27 mouse cellular contexts compared by ENCODE assay signal in the genomic region with DNA sequence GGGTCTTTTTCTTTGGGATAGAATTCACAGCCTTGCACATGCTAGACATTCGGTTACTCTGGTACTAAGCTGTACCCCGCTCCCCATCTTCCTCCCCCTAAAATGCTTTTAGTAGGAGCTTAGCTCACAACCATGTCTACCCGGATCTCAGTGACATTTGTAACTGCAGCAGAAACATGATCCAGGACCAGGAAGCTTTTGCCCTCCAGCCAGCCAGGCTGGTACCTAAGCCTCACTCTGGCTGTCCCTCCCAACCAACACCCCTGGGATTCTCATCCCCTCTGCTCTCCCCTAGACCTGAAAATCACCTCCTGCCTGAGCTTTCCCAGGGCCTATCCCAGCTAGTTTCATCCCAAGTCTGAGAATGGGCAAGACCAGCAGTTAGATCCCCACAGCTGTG. TPM values are rescaled to one million over a fixed set of nuclear protein-coding genes. Genes with fewer than 3 reads are reported as not detected.
DNase-seq lines count a peak whose midpoint lies in the region; ATAC-seq and TF ChIP-seq lines count a peak whose summit lies in the region.
"Had no signal": no experiment of that assay in that cellular context is flagged by ENCODE, and none has a peak within 500 bp of the region (broad histone marks: within the 10 kb centered on the region; RNA-seq: fewer than 3 reads in every experiment).

No protein-coding gene starts in this region.

- no peak for TF ChIP-seq EP300 in stomach, postnatal 0 days (optimal IDR thresholded peaks at IDR 0.05)

- H3K4me3 ChIP-seq in gastrocnemius, adult 2 months = no peak overlapping the region
- H3K4me3 ChIP-seq in intestine, embryonic 15.5 days (replicated peaks) = no peak overlapping the region
- H3K4me3 ChIP-seq in intestine, postnatal 0 days (ENCODE audit: low read depth, low read length) = no peak overlapping the region
- no peak overlapping the region for H3K4me3 ChIP-seq in stomach, embryonic 16.5 days (replicated peaks; ENCODE audit: low read length)
- H3K4me3 ChIP-seq in stomach, postnatal 0 days (ENCODE audit: low read depth, low read length) = no peak overlapping the region
- H3K4me3 ChIP-seq: forebrain, embryonic 10.5 days; forebrain, embryonic 13.5 days; heart, embryonic 13.5 days; hindbrain, embryonic 13.5 days had no signal

- intact Hi-C loops in gastrocnemius, adult 2 months (cut with DNase I) = no loop called here

- no peaks in the 10 kb centered on the region for H3K9me3 ChIP-seq in intestine, embryonic 15.5 days
- no peaks in the 10 kb centered on the region for H3K9me3 ChIP-seq in intestine, postnatal 0 days (ENCODE audit: control insufficient read depth)
- no peaks in the 10 kb centered on the region for H3K9me3 ChIP-seq in stomach, embryonic 16.5 days (replicated peaks; ENCODE audit: control insufficient read depth, low read length)
- no peaks in the 10 kb centered on the region for H3K9me3 ChIP-seq in stomach, postnatal 0 days (ENCODE audit: control insufficient read depth, low read length)
- H3K9me3 ChIP-seq: forebrain, embryonic 10.5 days; forebrain, embryonic 13.5 days; heart, embryonic 13.5 days; hindbrain, embryonic 13.5 days had no signal

- H3K27ac ChIP-seq in gastrocnemius, adult 2 months = peak overlapping the region; percentile 82
- H3K27ac ChIP-seq in intestine, embryonic 15.5 days = 0 out of 2 replicates have a peak overlapping the region, but pooled peaks have one; percentile 13
- H3K27ac ChIP-seq in intestine, postnatal 0 days (ENCODE audit: low read depth, low read length) = no peak overlapping the region
- H3K27ac ChIP-seq in stomach, embryonic 16.5 days (ENCODE audit: low read length) = no peak overlapping the region
- H3K27ac ChIP-seq in stomach, postnatal 0 days (replicated peaks) = no peak overlapping the region
- H3K27ac ChIP-seq: forebrain, embryonic 10.5 days; forebrain, embryonic 13.5 days; heart, embryonic 13.5 days; hindbrain, embryonic 13.5 days had no signal

- peaks cover 39% of the 10 kb centered on the region for H3K4me1 ChIP-seq in intestine, embryonic 15.5 days (replicated peaks)
- peaks cover 20% of the 10 kb centered on the region for H3K4me1 ChIP-seq in intestine, postnatal 0 days (replicated peaks; ENCODE audit: control insufficient read depth, insufficient read depth, low read length)
- H3K4me1 ChIP-seq in stomach, embryonic 16.5 days (ENCODE audit: control insufficient read depth, insufficient read depth, low read length) = peaks cover 41% of the 10 kb centered on the region
- H3K4me1 ChIP-seq in stomach, postnatal 0 days (replicated peaks; ENCODE audit: control insufficient read depth, insufficient read depth) = peaks cover 18% of the 10 kb centered on the region

- TF ChIP-seq CTCF in gastrocnemius, adult 2 months (IDR thresholded peaks at IDR 0.05) = no peak
- no peak for TF ChIP-seq CTCF in intestine, postnatal 0 days (IDR thresholded peaks at IDR 0.05; ENCODE audit: low read depth)
- no peak for TF ChIP-seq CTCF in stomach, postnatal 0 days (IDR thresholded peaks at IDR 0.05; ENCODE audit: low read depth)

- H3K9ac ChIP-seq in intestine, embryonic 15.5 days = no peak overlapping the region
- no peak overlapping the region for H3K9ac ChIP-seq in intestine, postnatal 0 days (ENCODE audit: low read depth, low read length)
- 0 out of 2 replicates have a peak overlapping the region, but pooled peaks have one; percentile 3 for H3K9ac ChIP-seq in stomach, embryonic 16.5 days (ENCODE audit: low read length)
- no peak overlapping the region for H3K9ac ChIP-seq in stomach, postnatal 0 days (ENCODE audit: low read length)
- H3K9ac ChIP-seq: forebrain, embryonic 13.5 days; heart, embryonic 13.5 days; hindbrain, embryonic 13.5 days had no signal

- ATAC-seq in intestine, embryonic 15.5 days = no peak
- no peak for ATAC-seq in intestine, postnatal 0 days
- no peak for ATAC-seq in stomach, embryonic 16.5 days (ENCODE audit: insufficient read depth, low FRiP score)
- no peak for ATAC-seq in stomach, postnatal 0 days (ENCODE audit: low FRiP score, low TSS enrichment)
- ATAC-seq: activated CD4-positive, CD25-positive, alpha-beta regulatory T cell, adult 4 months; forebrain, embryonic 13.5 days; forebrain, embryonic 16.5 days; hindbrain, embryonic 16.5 days had no signal

- H3K4me2 ChIP-seq in intestine, embryonic 15.5 days (replicated peaks) = no peak overlapping the region
- no peak overlapping the region for H3K4me2 ChIP-seq in intestine, postnatal 0 days (replicated peaks; ENCODE audit: low read depth)
- no peak overlapping the region for H3K4me2 ChIP-seq in stomach, embryonic 16.5 days (ENCODE audit: low read depth, low read length)
- H3K4me2 ChIP-seq in stomach, postnatal 0 days (replicated peaks; ENCODE audit: low read depth) = no peak overlapping the region
- H3K4me2 ChIP-seq: forebrain, embryonic 13.5 days; heart, embryonic 13.5 days; hindbrain, embryonic 13.5 days had no signal

- H3K36me3 ChIP-seq in intestine, embryonic 15.5 days = no peaks in the 10 kb centered on the region
- H3K36me3 ChIP-seq in intestine, postnatal 0 days (ENCODE audit: control insufficient read depth, insufficient read depth) = no peaks in the 10 kb centered on the region
- no peaks in the 10 kb centered on the region for H3K36me3 ChIP-seq in stomach, embryonic 16.5 days (ENCODE audit: control insufficient read depth, insufficient read depth, low read length)
- no peaks in the 10 kb centered on the region for H3K36me3 ChIP-seq in stomach, postnatal 0 days (ENCODE audit: control insufficient read depth, insufficient read depth, low read length)
- H3K36me3 ChIP-seq: forebrain, embryonic 10.5 days; heart, embryonic 13.5 days; hindbrain, embryonic 13.5 days had no signal

- H3K27me3 ChIP-seq in intestine, embryonic 15.5 days (replicated peaks) = no peaks in the 10 kb centered on the region
- H3K27me3 ChIP-seq in intestine, postnatal 0 days (replicated peaks; ENCODE audit: control insufficient read depth, insufficient read depth, low read length) = no peaks in the 10 kb centered on the region
- H3K27me3 ChIP-seq in stomach, embryonic 16.5 days (ENCODE audit: control insufficient read depth, insufficient read depth, low read length) = no peaks in the 10 kb centered on the region
- H3K27me3 ChIP-seq in stomach, postnatal 0 days (ENCODE audit: control insufficient read depth, insufficient read depth, low read length) = no peaks in the 10 kb centered on the region
- H3K27me3 ChIP-seq: CH12.LX; forebrain, embryonic 13.5 days; heart, embryonic 13.5 days; hindbrain, embryonic 13.5 days had no signal

- DNase-seq in gastrocnemius, adult 2 months = peak; percentile 66
- no peak for DNase-seq in gastrocnemius, postnatal 4 days (ENCODE audit: low spot score in 2 of 2)
- DNase-seq in stomach, postnatal 0 days (ENCODE audit: low spot score) = no peak
- DNase-seq in skeletal muscle tissue, adult 2 months (ENCODE audit: low read depth, low spot score) = peak; percentile 62
- no peak for DNase-seq in layer of hippocampus, postnatal 25 days (ENCODE audit: extremely low spot score in 1 of 2, low spot score in 1 of 2)
- DNase-seq: adrenal gland, adult 8-10 months; adrenal gland, postnatal 25 days; B cell, adult 2 months; cerebellum, adult 11-12 months; cerebellum, adult 9-10 months; cerebellum, postnatal 14 days; gastrocnemius, postnatal 36 days; heart, adult 18-20 months; heart, postnatal 14 days; heart, postnatal 4 days; kidney, adult 11 months had no signal

- 88% methylated on average over 3 of the region's 3 CpGs for WGBS in intestine, embryonic 15.5 days
- 92% methylated on average over 3 of the region's 3 CpGs for WGBS in intestine, postnatal 0 days
- 74% methylated on average over 3 of the region's 3 CpGs for whole genome bisulfite sequencing in stomach, embryonic 16.5 days
- 80% methylated on average over 3 of the region's 3 CpGs for WGBS in stomach, postnatal 0 days

RNA-seq across cellular contexts. Expression of gene Ptma, which starts 32.7 kb away (rescaled TPM):
- total RNA-seq in gastrocnemius, adult 2 months (2021) = 100 to 1,000 TPM in 1 of 2 experiments, 10 to 100 TPM in 1; 58.5 to 108 TPM
- total RNA-seq in gastrocnemius, postnatal 4 days (2021) = 100 to 1,000 TPM; 655 to 661 TPM
- polyA plus RNA-seq in intestine, embryonic 15.5 days (2015; fragmentation: Nextera tagmentation; extraction: Ambion mirVana) = 2,151 and 2,475 TPM in 2 replicates
- 1,008 and 1,098 TPM in 2 replicates for polyA plus RNA-seq in intestine, postnatal 0 days (2015; fragmentation: Nextera tagmentation; extraction: Ambion mirVana)
- 1,914 and 2,170 TPM in 2 replicates for polyA plus RNA-seq in stomach, embryonic 16.5 days (2015; fragmentation: Nextera tagmentation; extraction: Ambion mirVana)
- polyA plus RNA-seq in stomach, postnatal 0 days (2015; fragmentation: Nextera tagmentation; extraction: Ambion mirVana) = 1,436 and 1,585 TPM in 2 replicates
- 100 to 1,000 TPM; 508 to 527 TPM for total RNA-seq in layer of hippocampus, postnatal 25 days (2021)

Comparison
In these comparisons a context has a peak if more than half of its experiments do, and no peak if none do; other contexts are left out.
1. DNase-seq: peak in gastrocnemius, adult 2 months (single experiment) and skeletal muscle tissue, adult 2 months (single experiment); none in gastrocnemius, postnatal 4 days (0 of 2), stomach, postnatal 0 days (single experiment) and layer of hippocampus, postnatal 25 days (0 of 2).
2. H3K27ac ChIP-seq: peak in gastrocnemius, adult 2 months (single experiment) and intestine, embryonic 15.5 days (single experiment); none in intestine, postnatal 0 days (single experiment), stomach, embryonic 16.5 days (single experiment) and stomach, postnatal 0 days (single experiment).